Mouse (Mus musculus): Measurements from ENCODE around the gene Pdlim1.

DNA sequence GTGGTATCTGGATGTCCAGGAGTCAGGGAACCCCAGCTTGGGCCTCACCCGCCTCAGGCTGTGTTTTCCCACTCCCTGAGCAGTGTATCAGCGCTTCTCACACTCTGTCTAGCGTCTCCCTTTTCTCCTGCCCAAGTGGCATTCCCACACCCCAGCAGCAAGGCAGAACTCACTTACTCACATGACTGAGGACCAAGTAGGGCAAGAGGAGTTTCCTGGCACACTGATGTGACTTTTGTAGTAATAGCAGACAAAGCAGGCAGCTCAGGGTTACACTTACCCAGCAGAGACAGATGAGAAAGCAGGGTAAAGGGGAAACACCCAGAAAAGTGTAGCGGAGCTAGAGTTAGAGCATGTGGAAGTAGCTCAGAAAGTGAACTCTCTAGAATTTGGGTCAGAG lies 93.3 kb downstream of the Pdlim1 start:
- TF ChIP-seq POLR2A (IDR thresholded peaks at IDR 0.05; ENCODE audit: extremely low read depth, insufficient read depth, low read length): no peak
- TF ChIP-seq CTCF (IDR thresholded peaks at IDR 0.05; ENCODE audit: low read depth, low read length): no peak

Data from liver, adult 2 months (tissue).